Mouse (Mus musculus) ES-Bruce4 (cell line): ENCODE measurements around the gene Htatsf1. TPM values are rescaled to one million over a fixed set of nuclear protein-coding genes. Genes with fewer than 3 reads are reported as not detected.

Experiments
- H3K27ac ChIP-seq: 2 replicates; pipeline ENCODE4 v1.5.1; 2012; ENCODE audit warnings: low read length, inconsistent platforms; ENCODE audit not compliant: insufficient read depth
- H3K27me3 ChIP-seq: 2 replicates; pipeline ENCODE4 v1.6.1; 2012; ENCODE audit warnings: mild to moderate bottlenecking, low read length, inconsistent platforms; ENCODE audit not compliant: control insufficient read depth, poor library complexity, insufficient read depth, severe bottlenecking
- H3K36me3 ChIP-seq: 2 replicates; pipeline ENCODE4 v1.6.1; 2012; ENCODE audit warnings: inconsistent platforms, mild to moderate bottlenecking, low read length, moderate library complexity; ENCODE audit not compliant: control insufficient read depth, poor library complexity, insufficient read depth, severe bottlenecking
- H3K4me1 ChIP-seq: one replicate; pipeline ENCODE4 v1.8.1; 2011; ENCODE audit warnings: low read length; ENCODE audit not compliant: control insufficient read depth, insufficient read depth
- H3K4me3 ChIP-seq: 2 replicates; pipeline ENCODE4 v1.5.1; 2011; ENCODE audit warnings: low read depth, mild to moderate bottlenecking, low read length
- H3K9ac ChIP-seq: 2 replicates; pipeline ENCODE4 v1.6.1; 2012; ENCODE audit warnings: low read depth, mild to moderate bottlenecking, inconsistent platforms; ENCODE audit not compliant: poor library complexity, severe bottlenecking
- H3K9me3 ChIP-seq: replicated peaks from 2 replicates; pipeline ENCODE4 v1.6.1; 2012; ENCODE audit warnings: mild to moderate bottlenecking, low read length, inconsistent platforms; ENCODE audit not compliant: control insufficient read depth, poor library complexity, insufficient read depth, severe bottlenecking
- CTCF ChIP-seq: IDR thresholded peaks from one replicate; pipeline ENCODE4 v1.8.1; 2011; ENCODE audit warnings: low read depth, low read length
- EP300 ChIP-seq: IDR thresholded peaks from 2 replicates; pipeline ENCODE4 v1.6.1; 2011; ENCODE audit warnings: low read depth, low read length; ENCODE audit not compliant: insufficient read depth
- POLR2A ChIP-seq: IDR thresholded peaks from one replicate; pipeline ENCODE4 v1.8.1; 2011; ENCODE audit warnings: low read length; ENCODE audit not compliant: insufficient read depth
- polyA plus RNA-seq: library from polyadenylated mRNA; stranded (reverse); fragments of >200 nt; gene quantifications from 2 replicates; pipeline ENCODE4 v1.2.4, GENCODE M21; 2011; ENCODE audit warnings: low read depth; ENCODE audit not compliant: missing spikeins, insufficient read depth, insufficient read length

The Htatsf1 gene
- polyA plus RNA-seq, 1 experiment: 56.5 TPM

DNA sequence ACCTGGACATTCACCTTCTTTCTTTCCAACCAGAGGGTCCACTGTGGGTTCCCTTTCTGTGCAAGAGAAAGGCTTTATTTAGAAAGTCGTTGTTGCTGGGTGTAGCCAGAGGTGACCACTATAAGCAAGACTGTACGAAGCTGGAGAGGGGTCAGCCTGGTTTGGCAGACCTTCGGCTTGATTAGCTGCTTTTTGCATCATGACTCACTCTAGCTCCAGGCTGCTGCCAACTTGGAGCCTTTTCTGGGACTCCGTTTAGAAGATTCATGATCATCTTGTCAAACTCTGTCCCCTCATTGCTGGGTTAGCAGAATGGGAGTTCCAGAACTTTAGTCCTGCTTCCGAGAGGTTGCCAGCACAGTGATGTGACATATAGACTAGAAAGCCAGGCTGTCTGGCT is 28.1 kb downstream of the Htatsf1 start:
- Histone ChIP-seq H3K36me3 (no peaks in the 10 kb centered on the region), H3K4me3 (no peak overlapping the region), H3K9ac (no peak overlapping the region), H3K27me3 (no peaks in the 10 kb centered on the region), H3K4me1 (no peaks in the 10 kb centered on the region), H3K9me3 (no peaks in the 10 kb centered on the region), H3K27ac (no peak overlapping the region)
- TF ChIP-seq POLR2A (no peak), EP300 (no peak), CTCF (no peak)

DNA sequence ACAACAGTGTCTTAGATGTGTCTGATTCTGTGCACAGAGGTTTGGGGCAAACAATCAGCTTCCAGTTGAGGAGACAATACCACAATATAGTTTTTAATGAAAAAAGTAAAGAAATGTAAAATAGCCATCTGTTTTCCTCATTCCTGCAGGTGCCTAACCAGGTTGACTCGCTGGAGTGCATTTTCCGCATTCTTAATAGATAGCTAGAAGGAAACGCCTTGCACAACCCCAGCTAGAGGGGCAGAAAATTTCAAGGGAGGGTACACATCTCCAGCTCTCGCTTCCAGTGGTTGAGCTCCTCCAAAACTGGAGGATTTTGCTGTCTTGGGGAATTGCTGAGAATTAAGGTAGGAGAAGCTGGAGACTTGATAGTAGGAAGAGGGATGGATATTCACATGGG is 34.4 kb downstream of the Htatsf1 start, which contains the start of gene Vgll1:
Gene Vgll1 (plus strand): TSS at position 301 of the 400 bp plus-strand sequence.
- no peaks in the 10 kb centered on the region for H3K9me3 ChIP-seq
- H3K4me1 ChIP-seq: no peaks in the 10 kb centered on the region
- H3K36me3 ChIP-seq: no peaks in the 10 kb centered on the region
- no peaks in the 10 kb centered on the region for H3K27me3 ChIP-seq
- no peak within 1 kb of the TSS for H3K27ac ChIP-seq
- TF ChIP-seq EP300 (no peak), CTCF (no peak), POLR2A (no peak)
- H3K9ac ChIP-seq: no peak within 1 kb of the TSS
- no peak within 1 kb of the TSS for H3K4me3 ChIP-seq

DNA sequence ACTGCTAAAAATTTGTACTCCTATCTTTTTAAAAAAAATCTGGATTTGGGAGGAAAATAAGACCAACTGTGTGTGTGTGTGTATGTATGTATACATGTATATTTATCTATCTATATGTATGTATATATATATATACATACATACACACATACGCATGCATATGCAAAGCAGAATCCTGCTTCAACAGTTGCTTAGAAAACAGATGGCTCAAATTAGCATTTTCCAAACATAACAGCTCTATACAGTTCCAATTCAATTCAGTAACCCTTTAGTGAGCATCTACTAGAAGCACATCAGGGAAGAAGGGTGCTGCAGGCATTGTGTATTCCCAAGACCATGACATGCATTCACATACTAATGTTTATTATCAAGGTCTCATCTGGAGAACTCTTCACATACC is 50.0 kb downstream of the Htatsf1 start:
- H3K9ac ChIP-seq: no peak overlapping the region
- H3K36me3 ChIP-seq: no peaks in the 10 kb centered on the region
- H3K9me3 ChIP-seq: no peaks in the 10 kb centered on the region
- H3K4me1 ChIP-seq: no peaks in the 10 kb centered on the region
- no peaks in the 10 kb centered on the region for H3K27me3 ChIP-seq
- TF ChIP-seq CTCF (no peak), EP300 (no peak)
- no peak overlapping the region for H3K27ac ChIP-seq
- no peak overlapping the region for H3K4me3 ChIP-seq

DNA sequence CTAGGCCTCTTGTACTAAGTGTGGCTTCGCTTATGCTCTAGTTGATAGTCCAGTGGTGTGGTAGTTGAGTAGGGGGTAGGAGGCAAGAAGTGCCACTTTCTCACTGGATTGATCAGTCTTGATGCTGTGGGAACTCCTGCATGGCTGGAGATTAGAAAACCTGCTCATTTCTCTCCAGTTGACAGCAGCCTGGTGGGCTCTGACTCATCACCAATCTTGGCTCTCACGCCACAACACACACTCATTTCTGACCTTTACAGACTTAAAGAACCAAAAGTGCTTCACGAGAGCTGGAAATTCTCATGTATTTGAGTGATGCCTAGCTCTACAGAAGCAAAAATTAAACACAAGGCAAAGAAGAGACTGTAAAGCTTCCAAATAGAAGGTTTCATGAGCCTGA is 53.6 kb downstream of the Htatsf1 start:
- Histone ChIP-seq H3K9me3 (no peaks in the 10 kb centered on the region), H3K4me3 (no peak overlapping the region), H3K27ac (no peak overlapping the region), H3K36me3 (no peaks in the 10 kb centered on the region), H3K27me3 (no peaks in the 10 kb centered on the region), H3K9ac (no peak overlapping the region), H3K4me1 (no peaks in the 10 kb centered on the region)
- TF ChIP-seq CTCF (no peak), POLR2A (no peak), EP300 (no peak)

Other genes starting within 250 kb of the Htatsf1 start
- 4.4 and 5.1 TPM in 2 replicates for gene Map7d3, start 231.3 kb upstream of the Htatsf1 start, polyA plus RNA-seq
- not detected in 2 replicates for gene Adgrg4, start 183.4 kb upstream of the Htatsf1 start, polyA plus RNA-seq
- not detected in 2 replicates for gene Brs3, start 10.5 kb upstream of the Htatsf1 start, polyA plus RNA-seq
- 1.8 TPM in 2 replicates for gene Vgll1, start 34.5 kb downstream of the Htatsf1 start, polyA plus RNA-seq
- gene Cd40lg, start 158.6 kb downstream of the Htatsf1 start, polyA plus RNA-seq: not detected in 2 replicates